Mouse (Mus musculus) intestine, embryonic 15.5 days (tissue): Measurements from ENCODE around the gene Tmprss3. TPM values are rescaled to one million over a fixed set of nuclear protein-coding genes. Genes with fewer than 3 reads are reported as not detected.

Experiments used
- polyA plus RNA-seq: library from polyadenylated mRNA; unstranded; fragments of >200 nt; fragmentation: Nextera tagmentation; extraction: Ambion mirVana; gene quantifications from 2 replicates; pipeline ENCODE4 v1.2.1, GENCODE M21; 2015

Tmprss3 gene
- polyA plus RNA-seq, 1 experiment from 2014 or later = not detected

Other genes starting within 250 kb of the Tmprss3 start
- 0.06 TPM in 1 of 2 replicates, not detected in the other for gene Umodl1, start 244.3 kb downstream of the Tmprss3 start, polyA plus RNA-seq
- gene Abcg1, start 141.3 kb downstream of the Tmprss3 start, polyA plus RNA-seq = 5.8 and 6.2 TPM in 2 replicates
- gene Tff3, start 69.3 kb downstream of the Tmprss3 start, polyA plus RNA-seq = 710 and 905 TPM in 2 replicates
- 2.5 and 7.8 TPM in 2 replicates for gene Tff2, start 54.7 kb downstream of the Tmprss3 start, polyA plus RNA-seq
- 5.2 and 5.8 TPM in 2 replicates for gene Tff1, start 33.7 kb downstream of the Tmprss3 start, polyA plus RNA-seq
- gene Ubash3a, start 8.9 kb upstream of the Tmprss3 start, polyA plus RNA-seq = 0.20 and 0.21 TPM in 2 replicates
- gene Rsph1, start 78.4 kb upstream of the Tmprss3 start, polyA plus RNA-seq = 1.1 and 1.3 TPM in 2 replicates
- gene Slc37a1, start 87.8 kb upstream of the Tmprss3 start, polyA plus RNA-seq = 18.4 and 22.7 TPM in 2 replicates
- gene Pde9a, start 187.2 kb upstream of the Tmprss3 start, polyA plus RNA-seq = 52.0 and 55.3 TPM in 2 replicates